9 mouse cellular contexts compared by ENCODE assay signal in the genomic region with DNA sequence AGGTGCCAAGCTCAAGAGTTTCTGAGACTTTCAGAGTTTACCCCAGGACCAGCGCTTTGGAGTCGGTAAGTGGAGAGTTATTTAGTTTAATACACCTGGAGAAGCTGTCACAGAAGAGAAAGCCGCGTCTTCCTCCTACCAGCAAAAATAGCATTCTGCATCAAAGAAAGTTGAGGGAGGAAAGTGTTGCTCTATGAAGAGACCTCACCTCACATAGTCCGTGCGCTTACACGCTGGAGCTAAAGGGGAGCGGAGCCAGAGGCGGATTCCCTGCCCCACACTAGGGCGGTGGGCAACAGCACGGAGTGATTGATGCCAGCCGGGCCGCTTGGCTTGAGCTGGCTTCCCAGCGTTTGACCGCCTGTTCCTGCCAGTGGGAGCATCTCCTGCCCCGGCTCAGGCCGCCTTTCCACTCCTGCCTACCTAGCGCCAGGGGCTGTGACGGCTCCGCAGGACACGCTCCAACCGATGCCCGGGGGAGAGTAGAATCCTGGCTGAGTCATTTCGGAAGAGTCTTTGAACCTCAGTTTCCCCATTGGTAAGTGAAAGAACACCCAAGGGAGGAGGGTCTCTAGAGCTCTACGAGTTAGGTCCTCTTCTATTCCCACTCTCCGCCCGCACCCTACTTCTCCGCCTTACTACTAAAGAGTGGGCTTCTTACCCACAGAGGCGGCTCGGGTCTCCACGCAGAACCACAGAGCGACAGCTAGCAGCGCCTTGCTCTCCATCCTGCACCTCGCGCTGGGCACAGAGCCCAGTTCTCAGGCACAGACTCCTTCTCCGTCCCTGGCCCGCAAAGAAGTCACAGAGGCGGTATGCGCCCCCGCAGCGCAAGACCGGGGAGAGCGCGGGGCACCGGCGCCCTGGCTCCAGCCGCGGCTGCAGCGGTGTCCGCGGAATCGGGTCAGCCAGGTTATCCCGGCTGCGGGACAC. TPM values are rescaled to one million over a fixed set of nuclear protein-coding genes. Genes with fewer than 3 reads are reported as not detected.
DNase-seq lines count a peak whose midpoint lies in the region; ATAC-seq and TF ChIP-seq lines count a peak whose summit lies in the region.
"Had no signal": no experiment of that assay in that cellular context is flagged by ENCODE, and none has a peak within 500 bp of the region (broad histone marks: within the 10 kb centered on the region; RNA-seq: fewer than 3 reads in every experiment).

No protein-coding gene starts in this region.

- H3K27ac ChIP-seq in embryonic facial prominence, embryonic 10.5 days (replicated peaks), result peak overlapping the region; percentile 36; the same call in 1 of the 2 replicates
- H3K27ac ChIP-seq in hindbrain, embryonic 13.5 days, result peak overlapping the region; percentile 64; the same call in 1 of the 2 replicates
- H3K27ac ChIP-seq in liver, embryonic 13.5 days, result peak overlapping the region; percentile 43; the same call in 1 of the 2 replicates
- H3K27ac ChIP-seq in neural tube, embryonic 14.5 days (ENCODE audit: low read depth, low read length), result peak overlapping the region; percentile 22; the same call in 1 of the 2 replicates

- no peak for TF ChIP-seq CTCF in E14TG2a.4 (conservative IDR thresholded peaks at IDR 0.05; ENCODE audit: low read length)

- H3K4me2 ChIP-seq in hindbrain, embryonic 13.5 days, result peak overlapping the region; percentile 100
- peak overlapping the region; percentile 77 for H3K4me2 ChIP-seq in liver, embryonic 13.5 days
- peak overlapping the region; percentile 99 for H3K4me2 ChIP-seq in neural tube, embryonic 14.5 days (ENCODE audit: low read depth, low read length)

- DNase-seq in gastrocnemius, postnatal 10 days, result peak; percentile 50
- no peak for DNase-seq in gastrocnemius, adult 18-20 months (ENCODE audit: low spot score)
- peak; percentile 55 for DNase-seq in embryonic facial prominence, embryonic 10.5 days (ENCODE audit: low spot score)
- no peak for DNase-seq in liver, embryonic 13.5 days
- no peak for DNase-seq in layer of hippocampus, postnatal 14 days (ENCODE audit: low spot score in 2 of 2)

- H3K9ac ChIP-seq in hindbrain, embryonic 13.5 days, result peak overlapping the region; percentile 80
- peak overlapping the region; percentile 63 for H3K9ac ChIP-seq in liver, embryonic 13.5 days
- peak overlapping the region; percentile 51 for H3K9ac ChIP-seq in neural tube, embryonic 14.5 days (replicated peaks; ENCODE audit: low read depth, low read length)

- H3K4me1 ChIP-seq in E14TG2a.4 (replicated peaks; ENCODE audit: low read depth, low read length), result peaks cover 17% of the 10 kb centered on the region
- peaks cover 24% of the 10 kb centered on the region for H3K4me1 ChIP-seq in embryonic facial prominence, embryonic 10.5 days
- H3K4me1 ChIP-seq in hindbrain, embryonic 13.5 days (replicated peaks), result peaks cover 23% of the 10 kb centered on the region
- H3K4me1 ChIP-seq in liver, embryonic 13.5 days (replicated peaks), result peaks cover 12% of the 10 kb centered on the region
- H3K4me1 ChIP-seq in neural tube, embryonic 14.5 days (ENCODE audit: control insufficient read depth, insufficient read depth, low read length), result peaks cover 9% of the 10 kb centered on the region

- peak; percentile 75 for ATAC-seq in hindbrain, embryonic 13.5 days (ENCODE audit: low FRiP score)
- peak; percentile 12; the same call in 1 of the 2 replicates for ATAC-seq in liver, embryonic 13.5 days (ENCODE audit: low read depth)
- peak; percentile 85 for ATAC-seq in neural tube, embryonic 14.5 days (ENCODE audit: low read depth)

- peak overlapping the region; percentile 89 for H3K4me3 ChIP-seq in E14TG2a.4 (replicated peaks; ENCODE audit: low read length)
- H3K4me3 ChIP-seq in embryonic facial prominence, embryonic 10.5 days, result peak overlapping the region; percentile 72
- peak overlapping the region; percentile 66 for H3K4me3 ChIP-seq in hindbrain, embryonic 13.5 days
- peak overlapping the region; percentile 61 for H3K4me3 ChIP-seq in liver, embryonic 13.5 days (replicated peaks)
- H3K4me3 ChIP-seq in neural tube, embryonic 14.5 days (ENCODE audit: low read depth, low read length), result peak overlapping the region; percentile 64

- WGBS in embryonic facial prominence, embryonic 10.5 days, result under 1% methylated on average over 54 of the region's 54 CpGs
- under 1% methylated on average over 54 of the region's 54 CpGs for WGBS in hindbrain, embryonic 13.5 days
- WGBS in liver, embryonic 13.5 days (ENCODE audit: insufficient replicate concordance), result under 1% methylated on average over 54 of the region's 54 CpGs
- 1% methylated on average over 54 of the region's 54 CpGs for WGBS in neural tube, embryonic 14.5 days

- H3K36me3 ChIP-seq in E14TG2a.4 (ENCODE audit: insufficient read depth, low read length), result no peaks in the 10 kb centered on the region
- H3K36me3 ChIP-seq in embryonic facial prominence, embryonic 10.5 days (replicated peaks), result no peaks in the 10 kb centered on the region
- no peaks in the 10 kb centered on the region for H3K36me3 ChIP-seq in hindbrain, embryonic 13.5 days
- H3K36me3 ChIP-seq in liver, embryonic 13.5 days, result no peaks in the 10 kb centered on the region
- no peaks in the 10 kb centered on the region for H3K36me3 ChIP-seq in neural tube, embryonic 14.5 days (ENCODE audit: control insufficient read depth, insufficient read depth, low read length)
- H3K36me3 ChIP-seq: G1E had no signal

- peaks cover 76% of the 10 kb centered on the region for H3K27me3 ChIP-seq in E14TG2a.4 (ENCODE audit: insufficient read depth, low read length)
- H3K27me3 ChIP-seq in embryonic facial prominence, embryonic 10.5 days (replicated peaks; ENCODE audit: low read depth, poor library complexity, severe bottlenecking), result peaks cover 96% of the 10 kb centered on the region
- peaks cover 64% of the 10 kb centered on the region for H3K27me3 ChIP-seq in hindbrain, embryonic 13.5 days
- peaks cover 86% of the 10 kb centered on the region for H3K27me3 ChIP-seq in liver, embryonic 13.5 days
- peaks cover 24% of the 10 kb centered on the region for H3K27me3 ChIP-seq in neural tube, embryonic 14.5 days (ENCODE audit: control insufficient read depth, insufficient read depth, low read length)

- H3K9me3 ChIP-seq in E14TG2a.4 (ENCODE audit: low read length), result no peaks in the 10 kb centered on the region
- H3K9me3 ChIP-seq in embryonic facial prominence, embryonic 10.5 days, result no peaks in the 10 kb centered on the region
- no peaks in the 10 kb centered on the region for H3K9me3 ChIP-seq in hindbrain, embryonic 13.5 days
- H3K9me3 ChIP-seq in liver, embryonic 13.5 days (replicated peaks), result no peaks in the 10 kb centered on the region
- no peaks in the 10 kb centered on the region for H3K9me3 ChIP-seq in neural tube, embryonic 14.5 days (ENCODE audit: control insufficient read depth, low read length)

RNA-seq across cellular contexts. Expression of a gene that starts 0.6 kb away (rescaled TPM):
- total RNA-seq in gastrocnemius, postnatal 10 days (2021), result 10 to 100 TPM; 38.5 to 48.0 TPM
- total RNA-seq in gastrocnemius, adult 18-20 months (2021), result 10 to 100 TPM in 1 of 2 experiments, 1 to 10 TPM in 1; 7.6 to 19.5 TPM
- 25.5 and 26.0 TPM in 2 replicates for polyA plus RNA-seq in embryonic facial prominence, embryonic 10.5 days (2016; fragmentation: Nextera tagmentation; extraction: Ambion mirVana)
- 24.4 and 26.0 TPM in 2 replicates for polyA plus RNA-seq in hindbrain, embryonic 13.5 days (2015; fragmentation: Nextera tagmentation; extraction: Ambion mirVana)
- polyA plus RNA-seq in liver, embryonic 13.5 days (2015; fragmentation: Nextera tagmentation; extraction: Ambion mirVana), result 7.7 and 10.0 TPM in 2 replicates
- 12.0 and 28.5 TPM in 2 replicates for polyA plus RNA-seq in neural tube, embryonic 14.5 days (2014; fragmentation: Nextera tagmentation; extraction: Ambion mirVana)
- 10 to 100 TPM; 18.8 to 19.7 TPM for total RNA-seq in layer of hippocampus, postnatal 14 days (2021)
- polyA plus RNA-seq: G1E had no signal

Comparison
In these comparisons a context has a peak if more than half of its experiments do, and no peak if none do; other contexts are left out.
1. DNase-seq: peak in gastrocnemius, postnatal 10 days (single experiment) and embryonic facial prominence, embryonic 10.5 days (single experiment); none in gastrocnemius, adult 18-20 months (single experiment), liver, embryonic 13.5 days (single experiment) and layer of hippocampus, postnatal 14 days (0 of 2).
2. ATAC-seq: peak in every context shown above with its lines; median percentile 85 in neural tube, embryonic 14.5 days; 75 in hindbrain, embryonic 13.5 days; 12 in liver, embryonic 13.5 days.
3. Peak in every context shown above with its lines, with median percentiles within 50 percentile points of each other: H3K4me3 ChIP-seq, H3K27ac ChIP-seq, H3K4me2 ChIP-seq and H3K9ac ChIP-seq.